Mouse (Mus musculus): ENCODE data around the gene Col4a1. TPM values are rescaled to one million over a fixed set of nuclear protein-coding genes. Genes with fewer than 3 reads are reported as not detected.
A peak's percentile ranks its signal among the peaks of the same experiment; 100 is the strongest.

Gene Col4a1
- polyA plus RNA-seq, 1 experiment, result 111 TPM

DNA sequence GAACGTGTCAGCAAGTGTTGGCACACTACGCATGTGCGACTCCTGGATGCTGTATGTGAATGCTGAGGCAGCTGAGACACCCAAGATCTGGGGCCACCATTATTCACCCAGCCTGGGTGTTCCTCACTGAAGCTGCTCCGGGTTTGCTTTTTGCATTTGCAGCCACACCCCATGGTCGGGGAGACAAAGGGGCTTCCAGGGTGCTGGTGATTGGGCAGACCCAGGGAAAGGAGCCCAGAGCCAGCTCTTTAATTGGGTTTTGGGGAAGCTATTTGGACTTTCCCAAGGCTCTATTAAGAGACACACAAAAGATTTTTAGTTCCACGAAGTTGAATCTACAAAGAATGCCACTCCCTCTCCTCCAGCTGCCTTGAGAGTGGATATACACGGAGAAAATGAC is 85.2 kb downstream of the Col4a1 start:
- H3K36me3 ChIP-seq (ENCODE audit: control insufficient read depth, insufficient read depth, low read length), result no peaks in the 10 kb centered on the region
- TF ChIP-seq POLR2A (IDR thresholded peaks at IDR 0.05; ENCODE audit: low read depth, low read length), result no peak
- no peak for TF ChIP-seq CTCF (IDR thresholded peaks at IDR 0.05; ENCODE audit: extremely low read depth, insufficient read depth, insufficient read length, insufficient replicate concordance)
- no peak for DNase-seq (ENCODE audit: low read depth in 1 of 2, low spot score in 2 of 2)
- H3K4me1 ChIP-seq (ENCODE audit: control insufficient read depth, insufficient read depth, insufficient read length), result no peaks in the 10 kb centered on the region
- no peaks in the 10 kb centered on the region for H3K27me3 ChIP-seq (ENCODE audit: control insufficient read depth, insufficient read depth, low read length)
- no peak overlapping the region for H3K27ac ChIP-seq (ENCODE audit: insufficient read depth, low read length)
- no peak overlapping the region for H3K4me3 ChIP-seq (ENCODE audit: extremely low read depth, insufficient read depth, insufficient read length)
- 87% methylated on average over 7 of the region's 7 CpGs for WGBS

DNA sequence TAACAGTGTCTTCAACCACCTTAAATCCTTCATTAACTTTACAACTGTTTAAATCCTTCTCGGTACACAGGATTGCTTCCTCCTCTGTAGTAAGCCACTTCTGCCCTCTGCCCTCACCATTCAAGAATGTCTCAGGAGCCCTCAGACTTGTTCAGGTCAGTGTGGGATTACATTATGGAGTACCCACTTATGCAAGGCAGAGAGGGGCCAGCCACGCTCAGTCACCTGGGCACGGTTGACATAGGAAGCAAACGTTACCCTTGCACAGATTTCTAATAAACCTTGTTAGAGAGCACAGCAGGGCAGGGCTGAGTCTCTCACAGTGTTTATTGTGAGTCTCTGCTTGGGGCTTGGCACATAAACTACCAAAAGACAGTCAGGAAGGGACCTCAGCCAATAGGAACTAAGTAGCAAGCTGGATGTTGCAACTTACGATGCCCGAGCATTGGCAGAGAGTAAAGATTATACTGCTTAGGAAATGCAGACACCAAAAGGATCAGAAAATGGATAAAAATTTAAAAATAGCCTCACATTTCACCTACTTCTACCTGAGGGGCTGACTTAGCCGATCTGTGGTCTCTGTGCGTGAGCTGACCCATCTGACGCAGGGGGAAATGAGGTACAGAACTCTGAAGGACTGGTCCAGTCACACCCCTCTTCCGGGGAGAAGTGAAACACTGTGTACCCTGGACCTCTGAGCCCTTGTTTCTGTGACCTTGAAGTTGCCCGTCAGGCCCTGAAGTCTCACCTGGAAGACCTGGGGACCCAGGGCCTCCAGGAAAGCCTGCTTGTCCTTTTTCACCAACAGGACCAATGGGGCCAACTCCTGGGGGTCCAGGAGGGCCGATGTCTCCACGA is 86.8 kb downstream of the Col4a1 start:
- no peak for DNase-seq (ENCODE audit: low read depth in 1 of 2, low spot score in 2 of 2)
- Histone ChIP-seq H3K36me3 (ENCODE audit: control insufficient read depth, insufficient read depth, low read length) (no peaks in the 10 kb centered on the region), H3K27me3 (ENCODE audit: control insufficient read depth, insufficient read depth, low read length) (no peaks in the 10 kb centered on the region), H3K4me3 (ENCODE audit: extremely low read depth, insufficient read depth, insufficient read length) (no peak overlapping the region), H3K27ac (ENCODE audit: insufficient read depth, low read length) (no peak overlapping the region), H3K4me1 (ENCODE audit: control insufficient read depth, insufficient read depth, insufficient read length) (no peaks in the 10 kb centered on the region)
- WGBS, result 83% methylated on average over 13 of the region's 13 CpGs
- TF ChIP-seq CTCF (IDR thresholded peaks at IDR 0.05; ENCODE audit: extremely low read depth, insufficient read depth, insufficient read length, insufficient replicate concordance), result no peak
- TF ChIP-seq POLR2A (IDR thresholded peaks at IDR 0.05; ENCODE audit: low read depth, low read length), result no peak

DNA sequence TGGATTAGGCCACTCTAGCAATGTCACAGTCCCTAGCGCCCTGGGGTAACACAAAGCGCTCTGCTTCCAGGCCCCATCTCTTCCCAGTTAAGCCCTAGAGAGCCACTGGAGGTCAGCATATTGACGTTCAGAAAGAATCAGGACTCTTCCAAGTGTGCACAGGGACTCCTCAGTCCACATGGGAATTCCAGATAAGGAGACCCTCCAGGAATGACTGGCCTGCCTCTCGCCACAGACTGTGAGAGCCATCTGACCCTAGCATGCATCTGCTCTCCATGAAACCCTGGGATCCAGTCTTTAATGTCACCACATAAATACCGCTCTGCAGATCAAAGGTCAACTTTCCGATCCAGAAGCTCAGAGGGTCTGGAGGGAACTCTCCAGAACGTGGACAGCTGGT is 88.4 kb downstream of the Col4a1 start:
- Histone ChIP-seq H3K36me3 (ENCODE audit: control insufficient read depth, insufficient read depth, low read length) (no peaks in the 10 kb centered on the region), H3K27me3 (ENCODE audit: control insufficient read depth, insufficient read depth, low read length) (no peaks in the 10 kb centered on the region), H3K4me3 (ENCODE audit: extremely low read depth, insufficient read depth, insufficient read length) (no peak overlapping the region), H3K4me1 (ENCODE audit: control insufficient read depth, insufficient read depth, insufficient read length) (no peaks in the 10 kb centered on the region), H3K27ac (ENCODE audit: insufficient read depth, low read length) (no peak overlapping the region)
- no peak for DNase-seq (ENCODE audit: low read depth in 1 of 2, low spot score in 2 of 2)
- WGBS, result 84% methylated on average over 7 of the region's 7 CpGs
- no peak for TF ChIP-seq CTCF (IDR thresholded peaks at IDR 0.05; ENCODE audit: extremely low read depth, insufficient read depth, insufficient read length, insufficient replicate concordance)
- TF ChIP-seq POLR2A (IDR thresholded peaks at IDR 0.05; ENCODE audit: low read depth, low read length), result no peak

DNA sequence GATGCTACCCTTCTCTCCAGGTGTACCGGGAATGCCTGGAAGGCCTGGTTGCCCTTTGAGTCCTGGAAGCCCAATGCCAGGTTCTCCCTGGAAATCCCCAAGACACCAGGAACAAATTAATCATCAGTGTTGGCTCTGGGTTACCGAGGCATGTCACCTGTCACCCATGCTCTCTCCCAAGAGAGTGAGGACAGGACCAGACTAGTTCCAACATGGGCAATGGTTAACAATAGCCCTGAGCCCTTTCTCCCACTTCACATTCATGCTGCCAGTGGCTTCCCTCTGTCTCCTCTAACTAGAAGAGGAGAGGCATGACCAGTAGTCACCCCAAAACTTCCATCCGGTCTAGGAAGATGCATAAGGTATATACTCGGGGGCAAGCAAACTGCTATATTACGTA is 91.3 kb downstream of the Col4a1 start:
- no peak for DNase-seq (ENCODE audit: low read depth in 1 of 2, low spot score in 2 of 2)
- Histone ChIP-seq H3K27ac (ENCODE audit: insufficient read depth, low read length) (no peak overlapping the region), H3K27me3 (ENCODE audit: control insufficient read depth, insufficient read depth, low read length) (no peaks in the 10 kb centered on the region), H3K4me1 (ENCODE audit: control insufficient read depth, insufficient read depth, insufficient read length) (no peaks in the 10 kb centered on the region), H3K4me3 (ENCODE audit: extremely low read depth, insufficient read depth, insufficient read length) (no peak overlapping the region), H3K36me3 (ENCODE audit: control insufficient read depth, insufficient read depth, low read length) (no peaks in the 10 kb centered on the region)
- TF ChIP-seq POLR2A (IDR thresholded peaks at IDR 0.05; ENCODE audit: low read depth, low read length), result no peak
- TF ChIP-seq CTCF (IDR thresholded peaks at IDR 0.05; ENCODE audit: extremely low read depth, insufficient read depth, insufficient read length, insufficient replicate concordance), result no peak
- WGBS, result 87% methylated on average over 5 of the region's 5 CpGs

DNA sequence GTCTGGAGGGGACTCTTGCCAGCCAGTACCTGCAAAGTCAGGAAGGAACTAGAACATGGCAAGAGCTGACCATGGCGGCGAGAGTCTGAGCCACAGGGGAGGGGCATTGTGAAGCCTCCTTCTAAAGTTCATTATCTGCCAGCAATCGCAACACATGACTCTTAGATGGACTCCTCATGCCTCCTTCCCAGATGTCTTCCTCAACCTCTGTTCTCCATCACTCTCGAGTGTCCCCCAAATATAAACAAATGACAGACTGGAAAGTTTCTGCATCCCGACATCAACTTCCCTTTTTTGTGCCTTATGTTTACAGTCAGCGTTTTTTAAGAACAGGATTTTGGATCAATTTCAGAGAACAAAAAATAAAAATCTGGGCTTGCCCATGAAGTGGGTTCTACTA is 93.3 kb downstream of the Col4a1 start:
- no peaks in the 10 kb centered on the region for H3K4me1 ChIP-seq (ENCODE audit: control insufficient read depth, insufficient read depth, insufficient read length)
- no peak overlapping the region for H3K27ac ChIP-seq (ENCODE audit: insufficient read depth, low read length)
- DNase-seq (ENCODE audit: low read depth in 1 of 2, low spot score in 2 of 2), result no peak
- 46% methylated on average over 6 of the region's 6 CpGs for WGBS
- H3K4me3 ChIP-seq (ENCODE audit: extremely low read depth, insufficient read depth, insufficient read length), result no peak overlapping the region
- H3K36me3 ChIP-seq (ENCODE audit: control insufficient read depth, insufficient read depth, low read length), result no peaks in the 10 kb centered on the region
- no peak for TF ChIP-seq CTCF (IDR thresholded peaks at IDR 0.05; ENCODE audit: extremely low read depth, insufficient read depth, insufficient read length, insufficient replicate concordance)
- TF ChIP-seq POLR2A (IDR thresholded peaks at IDR 0.05; ENCODE audit: low read depth, low read length), result no peak
- H3K27me3 ChIP-seq (ENCODE audit: control insufficient read depth, insufficient read depth, low read length), result no peaks in the 10 kb centered on the region

DNA sequence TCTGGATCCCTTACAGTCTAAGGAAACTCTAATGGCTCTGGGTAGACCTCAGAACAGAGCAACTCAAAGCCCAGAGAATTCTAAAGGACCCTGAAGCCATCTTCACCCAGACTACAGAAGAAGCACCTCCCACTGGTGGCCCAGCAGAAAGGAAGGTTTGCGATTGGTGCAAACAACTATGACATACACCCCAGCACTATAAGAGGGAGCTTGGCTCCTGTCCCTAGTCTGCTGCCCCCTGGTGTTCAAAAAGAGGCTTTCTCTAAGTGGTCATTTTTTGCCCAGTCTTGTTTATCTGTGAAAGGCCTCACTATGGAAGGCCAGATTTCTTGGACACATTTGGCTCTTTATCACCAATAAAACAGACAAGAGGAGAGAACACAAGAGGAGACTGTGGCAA is 97.4 kb downstream of the Col4a1 start:
- Histone ChIP-seq H3K4me1 (ENCODE audit: control insufficient read depth, insufficient read depth, insufficient read length) (no peaks in the 10 kb centered on the region), H3K27me3 (ENCODE audit: control insufficient read depth, insufficient read depth, low read length) (no peaks in the 10 kb centered on the region), H3K4me3 (ENCODE audit: extremely low read depth, insufficient read depth, insufficient read length) (no peak overlapping the region), H3K27ac (ENCODE audit: insufficient read depth, low read length) (no peak overlapping the region), H3K36me3 (ENCODE audit: control insufficient read depth, insufficient read depth, low read length) (no peaks in the 10 kb centered on the region)
- TF ChIP-seq POLR2A (IDR thresholded peaks at IDR 0.05; ENCODE audit: low read depth, low read length), result no peak
- peak; percentile 51; the same call in 1 of the 2 replicates for TF ChIP-seq CTCF (IDR thresholded peaks at IDR 0.05; ENCODE audit: extremely low read depth, insufficient read depth, insufficient read length, insufficient replicate concordance)
- 23% methylated on average over 1 of the region's 1 CpGs for WGBS
- DNase-seq (ENCODE audit: low read depth in 1 of 2, low spot score in 2 of 2), result peak; percentile 13 to 26

DNA sequence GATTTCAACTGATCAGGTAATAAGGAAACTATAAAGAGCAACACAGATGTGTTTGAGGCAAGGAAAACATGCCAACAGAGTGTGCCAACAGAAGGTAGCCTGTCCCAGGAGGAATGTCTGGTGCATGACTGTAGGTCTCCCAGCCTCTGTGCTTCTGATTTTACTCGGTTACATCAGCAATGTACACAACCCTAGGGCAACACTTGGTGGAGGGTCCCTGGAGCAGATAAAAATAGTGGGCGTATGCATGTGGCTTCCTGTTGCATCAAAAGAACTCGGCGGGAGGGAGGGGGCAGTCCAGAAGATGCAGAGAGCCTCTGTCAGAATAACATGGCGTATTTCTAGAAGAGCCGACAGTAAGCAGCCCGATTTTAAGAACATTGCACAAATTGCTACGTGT is 106.1 kb downstream of the Col4a1 start:
- H3K27ac ChIP-seq (ENCODE audit: insufficient read depth, low read length), result no peak overlapping the region
- 56% methylated on average over 8 of the region's 8 CpGs for WGBS

More for the DNA sequence above, 106.1 kb downstream of the Col4a1 start:
- no peak for DNase-seq (ENCODE audit: low read depth in 1 of 2, low spot score in 2 of 2)
- Histone ChIP-seq H3K4me3 (ENCODE audit: extremely low read depth, insufficient read depth, insufficient read length) (no peak overlapping the region), H3K4me1 (ENCODE audit: control insufficient read depth, insufficient read depth, insufficient read length) (peaks cover 2% of the 10 kb centered on the region; the same call in 1 of the 2 replicates), H3K36me3 (ENCODE audit: control insufficient read depth, insufficient read depth, low read length) (no peaks in the 10 kb centered on the region), H3K27me3 (ENCODE audit: control insufficient read depth, insufficient read depth, low read length) (no peaks in the 10 kb centered on the region)
- TF ChIP-seq POLR2A (IDR thresholded peaks at IDR 0.05; ENCODE audit: low read depth, low read length) (no peak), CTCF (IDR thresholded peaks at IDR 0.05; ENCODE audit: extremely low read depth, insufficient read depth, insufficient read length, insufficient replicate concordance) (no peak)
